Mouse (Mus musculus): Measurements from ENCODE around the gene Ebpl. TPM values are rescaled to one million over a fixed set of nuclear protein-coding genes. Genes with fewer than 3 reads are reported as not detected.

The Ebpl gene
- polyA plus RNA-seq (2014; fragmentation: Nextera tagmentation; extraction: Ambion mirVana) = 10.2 and 10.5 TPM in 2 replicates

- ATAC-seq (ENCODE audit: insufficient number of reproducible peaks, low FRiP score, low TSS enrichment, low read depth) (peak; percentile 93), DNase-seq (ENCODE audit: low spot score) (peak; percentile 89)
- Histone ChIP-seq H3K27me3 (ENCODE audit: control insufficient read depth, insufficient read depth, low read length) (no peaks in the 10 kb centered on the region), H3K4me2 (ENCODE audit: low read depth, severe bottlenecking) (peak within 1 kb of the TSS; percentile 49), H3K4me3 (ENCODE audit: low read depth, low read length) (peak within 1 kb of the TSS; percentile 68), H3K27ac (replicated peaks; ENCODE audit: low read depth, low read length) (no peak within 1 kb of the TSS; the same call in 1 of the 2 replicates), H3K4me1 (ENCODE audit: control insufficient read depth, insufficient read depth, low read length) (peaks cover 3% of the 10 kb centered on the region; the same call in 1 of the 2 replicates), H3K9me3 (ENCODE audit: control insufficient read depth, low read length) (no peaks in the 10 kb centered on the region), H3K9ac (ENCODE audit: low read length) (peak within 1 kb of the TSS; percentile 81), H3K36me3 (ENCODE audit: control insufficient read depth, insufficient read depth, low read length) (no peaks in the 10 kb centered on the region)
- 2% methylated on average over 40 of the region's 40 CpGs for WGBS
Observed at GRCm38 (mm10) chr14:61360131-61360980, at the start of gene Ebpl. Ebpl (minus strand) TSS chr14:61360439.

GRCm38 (mm10) chr14:61410020-61410419 lies 49.8 kb upstream of the Ebpl start:
- H3K4me1 ChIP-seq (ENCODE audit: control insufficient read depth, insufficient read depth, low read length) = peaks cover 3% of the 10 kb centered on the region
- no peak overlapping the region for H3K4me3 ChIP-seq (ENCODE audit: low read depth, low read length)
- 82% methylated on average over 2 of the region's 2 CpGs for WGBS
- no peak overlapping the region for H3K9ac ChIP-seq (ENCODE audit: low read length)
- H3K9me3 ChIP-seq (ENCODE audit: control insufficient read depth, low read length) = no peaks in the 10 kb centered on the region
- DNase-seq (ENCODE audit: low spot score) (no peak), ATAC-seq (ENCODE audit: insufficient number of reproducible peaks, low FRiP score, low TSS enrichment, low read depth) (no peak)
- no peaks in the 10 kb centered on the region for H3K27me3 ChIP-seq (ENCODE audit: control insufficient read depth, insufficient read depth, low read length)
- no peaks in the 10 kb centered on the region for H3K36me3 ChIP-seq (ENCODE audit: control insufficient read depth, insufficient read depth, low read length)
- no peak overlapping the region for H3K4me2 ChIP-seq (ENCODE audit: low read depth, severe bottlenecking)
- H3K27ac ChIP-seq (replicated peaks; ENCODE audit: low read depth, low read length) = no peak overlapping the region

DNA sequence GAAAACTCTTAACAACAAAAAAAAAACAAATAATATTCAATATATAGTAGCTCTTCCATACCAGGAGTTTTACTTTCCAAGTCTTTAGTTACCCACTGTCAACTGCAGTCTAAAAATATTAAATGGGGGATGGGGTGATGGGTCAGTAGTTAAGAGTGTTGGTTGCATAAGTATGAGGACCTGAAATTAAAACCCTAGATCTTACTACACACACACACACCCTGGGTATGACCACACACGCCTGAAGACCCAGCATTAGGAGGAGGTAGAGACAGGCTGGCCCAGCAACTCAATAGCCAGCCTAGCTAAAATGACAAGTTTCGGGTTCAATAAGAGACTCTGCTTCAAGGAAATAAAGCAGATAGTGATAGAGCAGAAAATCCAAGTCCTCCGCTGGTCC lies 46.8 kb upstream of the Ebpl start:
- no peak overlapping the region for H3K4me3 ChIP-seq (ENCODE audit: low read depth, low read length)
- H3K9ac ChIP-seq (ENCODE audit: low read length) = no peak overlapping the region
- H3K9me3 ChIP-seq (ENCODE audit: control insufficient read depth, low read length) = no peaks in the 10 kb centered on the region
- H3K27ac ChIP-seq (replicated peaks; ENCODE audit: low read depth, low read length) = no peak overlapping the region
- no peak for ATAC-seq (ENCODE audit: insufficient number of reproducible peaks, low FRiP score, low TSS enrichment, low read depth)
- DNase-seq (ENCODE audit: low spot score) = no peak
- no peaks in the 10 kb centered on the region; the same call in 1 of the 2 replicates for H3K36me3 ChIP-seq (ENCODE audit: control insufficient read depth, insufficient read depth, low read length)
- no peak overlapping the region for H3K4me2 ChIP-seq (ENCODE audit: low read depth, severe bottlenecking)
- WGBS = 95% methylated on average over 3 of the region's 3 CpGs
- peaks cover 4% of the 10 kb centered on the region for H3K4me1 ChIP-seq (ENCODE audit: control insufficient read depth, insufficient read depth, low read length)
- no peaks in the 10 kb centered on the region for H3K27me3 ChIP-seq (ENCODE audit: control insufficient read depth, insufficient read depth, low read length)

GRCm38 (mm10) chr14:61405761-61406160 lies 45.5 kb upstream of the Ebpl start:
- Histone ChIP-seq H3K4me3 (ENCODE audit: low read depth, low read length) (no peak overlapping the region), H3K27me3 (ENCODE audit: control insufficient read depth, insufficient read depth, low read length) (no peaks in the 10 kb centered on the region), H3K27ac (replicated peaks; ENCODE audit: low read depth, low read length) (no peak overlapping the region), H3K4me1 (ENCODE audit: control insufficient read depth, insufficient read depth, low read length) (peaks cover 4% of the 10 kb centered on the region), H3K36me3 (ENCODE audit: control insufficient read depth, insufficient read depth, low read length) (peaks cover 3% of the 10 kb centered on the region; the same call in 1 of the 2 replicates), H3K9ac (ENCODE audit: low read length) (no peak overlapping the region), H3K4me2 (ENCODE audit: low read depth, severe bottlenecking) (no peak overlapping the region), H3K9me3 (ENCODE audit: control insufficient read depth, low read length) (no peaks in the 10 kb centered on the region)
- DNase-seq (ENCODE audit: low spot score) (no peak), ATAC-seq (ENCODE audit: insufficient number of reproducible peaks, low FRiP score, low TSS enrichment, low read depth) (no peak)

DNA sequence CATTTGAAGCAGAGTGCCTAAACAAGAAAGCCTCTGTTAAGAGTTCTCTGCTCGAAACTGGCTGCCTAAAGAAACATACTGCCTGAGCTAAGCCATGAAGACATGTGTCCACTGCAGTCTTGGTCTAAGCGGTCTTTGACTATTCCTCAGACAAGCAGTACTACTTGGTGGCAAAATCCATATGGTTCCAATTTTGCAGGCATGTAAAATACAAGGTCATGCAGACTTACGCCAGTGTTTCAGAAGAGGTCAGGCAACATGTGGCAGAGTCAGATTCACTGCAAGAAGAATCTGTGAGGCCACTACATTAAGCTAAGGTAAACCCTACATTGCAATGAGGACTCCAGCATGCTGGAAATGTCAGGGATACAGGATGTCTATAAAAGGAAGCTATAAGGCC lies 44.7 kb upstream of the Ebpl start:
- peaks cover 3% of the 10 kb centered on the region; the same call in 1 of the 2 replicates for H3K36me3 ChIP-seq (ENCODE audit: control insufficient read depth, insufficient read depth, low read length)
- peaks cover 4% of the 10 kb centered on the region for H3K4me1 ChIP-seq (ENCODE audit: control insufficient read depth, insufficient read depth, low read length)
- H3K4me3 ChIP-seq (ENCODE audit: low read depth, low read length) = no peak overlapping the region
- no peaks in the 10 kb centered on the region for H3K9me3 ChIP-seq (ENCODE audit: control insufficient read depth, low read length)
- no peak overlapping the region for H3K9ac ChIP-seq (ENCODE audit: low read length)
- 40% methylated on average over 3 of the region's 3 CpGs for WGBS
- no peak overlapping the region for H3K4me2 ChIP-seq (ENCODE audit: low read depth, severe bottlenecking)
- DNase-seq (ENCODE audit: low spot score) (peak; percentile 37), ATAC-seq (ENCODE audit: insufficient number of reproducible peaks, low FRiP score, low TSS enrichment, low read depth) (no peak)
- H3K27ac ChIP-seq (replicated peaks; ENCODE audit: low read depth, low read length) = no peak overlapping the region; the same call in 1 of the 2 replicates
- H3K27me3 ChIP-seq (ENCODE audit: control insufficient read depth, insufficient read depth, low read length) = no peaks in the 10 kb centered on the region

- no peak for DNase-seq (ENCODE audit: low spot score)
Observed at GRCm38 (mm10) chr14:61394745-61395144, 34.5 kb upstream of the Ebpl start.

DNA sequence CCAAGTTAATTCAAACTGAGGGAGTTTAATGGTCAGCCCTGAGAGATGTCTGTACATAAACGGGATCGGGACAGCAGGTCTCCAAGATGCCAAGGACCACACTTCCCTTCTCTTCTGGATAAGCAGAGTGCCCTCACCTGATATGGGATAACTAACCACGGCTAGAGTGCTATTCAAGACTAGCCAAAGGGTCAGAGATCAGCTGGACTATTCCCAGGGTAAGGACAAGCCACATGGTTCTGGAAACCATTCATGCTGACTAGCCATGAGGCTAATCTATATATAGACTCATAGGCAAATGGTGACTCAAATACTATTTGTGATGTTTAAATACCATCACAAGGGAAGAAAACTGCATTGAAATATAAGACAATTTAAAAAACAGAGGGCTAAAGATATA lies 30.3 kb upstream of the Ebpl start:
- H3K27me3 ChIP-seq (ENCODE audit: control insufficient read depth, insufficient read depth, low read length) = no peaks in the 10 kb centered on the region
- H3K36me3 ChIP-seq (ENCODE audit: control insufficient read depth, insufficient read depth, low read length) = peaks cover 2% of the 10 kb centered on the region; the same call in 1 of the 2 replicates
- no peaks in the 10 kb centered on the region for H3K9me3 ChIP-seq (ENCODE audit: control insufficient read depth, low read length)
- H3K4me2 ChIP-seq (ENCODE audit: low read depth, severe bottlenecking) = no peak overlapping the region
- no peak overlapping the region for H3K4me3 ChIP-seq (ENCODE audit: low read depth, low read length)
- DNase-seq (ENCODE audit: low spot score) (no peak), ATAC-seq (ENCODE audit: insufficient number of reproducible peaks, low FRiP score, low TSS enrichment, low read depth) (no peak)
- 88% methylated on average over 3 of the region's 3 CpGs for WGBS
- H3K4me1 ChIP-seq (ENCODE audit: control insufficient read depth, insufficient read depth, low read length) = no peaks in the 10 kb centered on the region
- H3K27ac ChIP-seq (replicated peaks; ENCODE audit: low read depth, low read length) = no peak overlapping the region
- H3K9ac ChIP-seq (ENCODE audit: low read length) = no peak overlapping the region

More at GRCm38 (mm10) chr14:61394745-61395144, 34.5 kb upstream of the Ebpl start:
- Histone ChIP-seq H3K36me3 (ENCODE audit: control insufficient read depth, insufficient read depth, low read length) (no peaks in the 10 kb centered on the region; the same call in 1 of the 2 replicates), H3K27ac (replicated peaks; ENCODE audit: low read depth, low read length) (no peak overlapping the region), H3K9ac (ENCODE audit: low read length) (no peak overlapping the region), H3K4me1 (ENCODE audit: control insufficient read depth, insufficient read depth, low read length) (no peaks in the 10 kb centered on the region), H3K27me3 (ENCODE audit: control insufficient read depth, insufficient read depth, low read length) (no peaks in the 10 kb centered on the region), H3K4me2 (ENCODE audit: low read depth, severe bottlenecking) (no peak overlapping the region), H3K9me3 (ENCODE audit: control insufficient read depth, low read length) (no peaks in the 10 kb centered on the region), H3K4me3 (ENCODE audit: low read depth, low read length) (no peak overlapping the region)
- WGBS = 85% methylated on average over 6 of the region's 6 CpGs
- no peak for ATAC-seq (ENCODE audit: insufficient number of reproducible peaks, low FRiP score, low TSS enrichment, low read depth)

- ATAC-seq (ENCODE audit: insufficient number of reproducible peaks, low FRiP score, low TSS enrichment, low read depth) = no peak
- Histone ChIP-seq H3K4me3 (ENCODE audit: low read depth, low read length) (no peak overlapping the region), H3K36me3 (ENCODE audit: control insufficient read depth, insufficient read depth, low read length) (peaks cover 12% of the 10 kb centered on the region; the same call in 1 of the 2 replicates), H3K9me3 (ENCODE audit: control insufficient read depth, low read length) (no peaks in the 10 kb centered on the region), H3K27ac (replicated peaks; ENCODE audit: low read depth, low read length) (no peak overlapping the region), H3K4me2 (ENCODE audit: low read depth, severe bottlenecking) (no peak overlapping the region), H3K4me1 (ENCODE audit: control insufficient read depth, insufficient read depth, low read length) (no peaks in the 10 kb centered on the region), H3K9ac (ENCODE audit: low read length) (no peak overlapping the region), H3K27me3 (ENCODE audit: control insufficient read depth, insufficient read depth, low read length) (no peaks in the 10 kb centered on the region)
- WGBS = 95% methylated on average over 2 of the region's 2 CpGs
- DNase-seq (ENCODE audit: low spot score) = no peak
Observed at GRCm38 (mm10) chr14:61367290-61367689, 7.1 kb upstream of the Ebpl start.
